Mouse (Mus musculus) liver, postnatal 0 days (tissue): ENCODE measurements at regions not wholly inside any gene's neighbourhood (a gene's known extent, or its start where the extent isn't known, plus 50 kb on each side); places are given as distances from the start of the nearest gene placed in this dataset.

Experiments
- ATAC-seq: fragments of 200-750 bp; cut with Nextera tagmentation; 2 replicates; pipeline ENCODE4 v1.8.0; 2017; ENCODE audit warnings: mild to moderate bottlenecking, moderate library complexity
- DNase-seq: peaks from one replicate; pipeline ENCODE4 v3.0.0-alpha.2; 2016
- H3K27ac ChIP-seq: fragments of 300-500 bp; sonication (generic); 2 replicates; pipeline ENCODE4 v1.5.1; 2014; ENCODE audit warnings: antibody characterized with exemption, moderate library complexity, mild to moderate bottlenecking, low read depth
- H3K27me3 ChIP-seq: fragments of 300-500 bp; sonication (generic); 2 replicates; pipeline ENCODE4 v1.6.1; 2014; ENCODE audit warnings: low read length, control low read depth, mixed read lengths; ENCODE audit not compliant: insufficient read depth
- H3K36me3 ChIP-seq: fragments of 300-500 bp; sonication (generic); replicated peaks from 2 replicates; pipeline ENCODE4 v1.6.1; 2014; ENCODE audit warnings: mild to moderate bottlenecking, control low read depth, low read length, moderate library complexity, mixed read lengths; ENCODE audit not compliant: insufficient read depth
- H3K4me1 ChIP-seq: fragments of 300-500 bp; sonication (generic); 2 replicates; pipeline ENCODE4 v1.6.1; 2014; ENCODE audit warnings: antibody characterized with exemption, mild to moderate bottlenecking, control low read depth; ENCODE audit not compliant: insufficient read depth
- H3K4me2 ChIP-seq: fragments of 300-500 bp; sonication (generic); 2 replicates; pipeline ENCODE4 v1.6.1; 2014; ENCODE audit warnings: low read depth, mild to moderate bottlenecking, low read length, moderate library complexity, mixed read lengths
- H3K4me3 ChIP-seq: fragments of 300-500 bp; sonication (generic); 2 replicates; pipeline ENCODE4 v1.5.1; 2014; ENCODE audit warnings: low read depth, low read length
- H3K9ac ChIP-seq: fragments of 300-500 bp; sonication (generic); replicated peaks from 2 replicates; pipeline ENCODE4 v1.6.1; 2014; ENCODE audit warnings: mild to moderate bottlenecking, moderate library complexity
- H3K9me3 ChIP-seq: fragments of 300-500 bp; sonication (generic); 2 replicates; pipeline ENCODE4 v1.6.1; 2016; ENCODE audit warnings: mild to moderate bottlenecking, control low read depth, low read length, mixed read lengths
- CTCF ChIP-seq: sonication (generic); IDR thresholded peaks from 2 replicates; pipeline ENCODE4 v1.5.1; 2016; ENCODE audit warnings: antibody characterized with exemption, low read depth
- EP300 ChIP-seq: IDR thresholded peaks from 2 replicates; pipeline ENCODE4 v1.6.1; 2016; ENCODE audit warnings: antibody characterized with exemption, low read depth, mild to moderate bottlenecking
- WGBS: fragments of 180-500 bp; shearing (Covaris S2); extraction: QIAGEN DNeasy Blood & Tissue Kit; methylation state at CpG from one replicate; pipeline ENCODE4 v1.1.7; 2014; ENCODE audit not compliant: insufficient replicate concordance; 5-methylcytosine and 5-hydroxymethylcytosine counted together

GRCm38 (mm10) chr2:59420496-59420895, 64.0 kb upstream of the Dapl1 start:
- H3K4me3 ChIP-seq = no peak overlapping the region
- ATAC-seq = no peak
- no peaks in the 10 kb centered on the region for H3K9me3 ChIP-seq
- WGBS = 51% methylated on average over 5 of the region's 5 CpGs
- no peaks in the 10 kb centered on the region for H3K36me3 ChIP-seq
- no peak overlapping the region for H3K27ac ChIP-seq
- H3K4me1 ChIP-seq = no peaks in the 10 kb centered on the region
- H3K4me2 ChIP-seq = no peak overlapping the region
- TF ChIP-seq CTCF (no peak), EP300 (no peak)
- no peak for DNase-seq
- H3K9ac ChIP-seq = no peak overlapping the region
- H3K27me3 ChIP-seq = no peaks in the 10 kb centered on the region

GRCm38 (mm10) chr2:59422291-59423242, 61.9 kb upstream of the Dapl1 start:
- H3K9me3 ChIP-seq = no peaks in the 10 kb centered on the region
- ATAC-seq (no peak), DNase-seq (no peak)
- H3K4me2 ChIP-seq = no peak overlapping the region
- H3K27ac ChIP-seq = no peak overlapping the region
- no peaks in the 10 kb centered on the region for H3K27me3 ChIP-seq
- no peak for TF ChIP-seq EP300
- H3K4me1 ChIP-seq = no peaks in the 10 kb centered on the region
- H3K4me3 ChIP-seq = no peak overlapping the region
- WGBS = 78% methylated on average over 10 of the region's 10 CpGs
- H3K36me3 ChIP-seq = no peaks in the 10 kb centered on the region
- no peak overlapping the region for H3K9ac ChIP-seq

- H3K4me1 ChIP-seq = no peaks in the 10 kb centered on the region
- no peaks in the 10 kb centered on the region for H3K27me3 ChIP-seq
- DNase-seq = no peak
- ATAC-seq = no peak
- no peaks in the 10 kb centered on the region for H3K36me3 ChIP-seq
- no peak for TF ChIP-seq EP300
- no peak for TF ChIP-seq CTCF
- no peaks in the 10 kb centered on the region for H3K9me3 ChIP-seq
- H3K4me2 ChIP-seq = no peak overlapping the region
- H3K4me3 ChIP-seq = no peak overlapping the region
- 31% methylated on average over 2 of the region's 2 CpGs for WGBS
- H3K9ac ChIP-seq = no peak overlapping the region
- no peak overlapping the region for H3K27ac ChIP-seq
Observed at GRCm38 (mm10) chr2:59424205-59424604, 60.2 kb upstream of the Dapl1 start.

DNA sequence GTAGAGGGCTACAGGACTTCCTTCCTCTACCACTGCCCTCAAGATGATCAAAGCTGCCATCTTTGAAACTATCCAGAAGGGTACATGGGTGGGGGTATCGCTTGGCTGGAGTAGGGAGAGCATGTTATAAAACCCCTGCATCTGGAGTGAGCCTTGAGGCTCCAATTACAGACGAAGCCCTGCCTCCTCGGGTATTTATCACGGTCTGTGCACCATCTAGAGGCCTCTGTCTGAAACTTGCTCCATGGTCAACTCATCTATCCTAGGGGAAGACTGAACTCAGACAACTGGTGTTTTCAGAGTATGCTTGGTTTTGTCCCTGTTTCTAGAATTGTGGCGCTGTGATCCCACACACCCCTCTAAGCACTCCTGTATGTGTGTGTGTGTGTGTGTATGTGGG, 59.7 kb upstream of the Dapl1 start:
- 59% methylated on average over 5 of the region's 5 CpGs for WGBS
- no peak for ATAC-seq
- H3K4me2 ChIP-seq = no peak overlapping the region
- H3K4me1 ChIP-seq = no peaks in the 10 kb centered on the region
- TF ChIP-seq EP300 (no peak), CTCF (peak; percentile 47)
- no peak overlapping the region for H3K4me3 ChIP-seq
- no peaks in the 10 kb centered on the region for H3K27me3 ChIP-seq
- H3K9ac ChIP-seq = no peak overlapping the region
- no peak overlapping the region for H3K27ac ChIP-seq
- H3K36me3 ChIP-seq = no peaks in the 10 kb centered on the region
- DNase-seq = no peak
- no peaks in the 10 kb centered on the region for H3K9me3 ChIP-seq

DNA sequence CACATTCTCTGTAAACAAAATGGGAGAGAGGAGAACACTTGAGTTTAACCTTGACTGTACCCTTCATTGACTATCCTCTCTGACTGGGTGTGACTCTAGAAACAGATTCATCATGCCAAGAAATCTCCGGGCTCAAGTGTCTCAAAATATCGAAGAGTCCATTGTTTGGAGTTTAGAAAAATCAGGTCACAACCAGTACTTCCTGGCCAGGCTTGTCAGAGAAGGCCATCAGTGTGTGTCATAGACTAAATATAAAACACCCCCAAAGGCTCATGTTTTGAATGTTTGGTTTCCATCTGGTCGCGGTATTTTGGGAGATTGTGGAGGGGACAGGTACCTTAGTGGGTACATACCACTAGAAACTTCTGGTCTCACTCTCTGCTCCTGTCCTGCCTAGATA, 58.6 kb upstream of the Dapl1 start:
- Histone ChIP-seq H3K36me3 (no peaks in the 10 kb centered on the region), H3K4me3 (no peak overlapping the region), H3K9me3 (no peaks in the 10 kb centered on the region), H3K4me2 (no peak overlapping the region), H3K27me3 (no peaks in the 10 kb centered on the region), H3K9ac (no peak overlapping the region), H3K27ac (no peak overlapping the region), H3K4me1 (no peaks in the 10 kb centered on the region)
- no peak for DNase-seq
- TF ChIP-seq CTCF = no peak
- TF ChIP-seq EP300 = no peak
- no peak for ATAC-seq
- WGBS = 88% methylated on average over 4 of the region's 4 CpGs

DNA sequence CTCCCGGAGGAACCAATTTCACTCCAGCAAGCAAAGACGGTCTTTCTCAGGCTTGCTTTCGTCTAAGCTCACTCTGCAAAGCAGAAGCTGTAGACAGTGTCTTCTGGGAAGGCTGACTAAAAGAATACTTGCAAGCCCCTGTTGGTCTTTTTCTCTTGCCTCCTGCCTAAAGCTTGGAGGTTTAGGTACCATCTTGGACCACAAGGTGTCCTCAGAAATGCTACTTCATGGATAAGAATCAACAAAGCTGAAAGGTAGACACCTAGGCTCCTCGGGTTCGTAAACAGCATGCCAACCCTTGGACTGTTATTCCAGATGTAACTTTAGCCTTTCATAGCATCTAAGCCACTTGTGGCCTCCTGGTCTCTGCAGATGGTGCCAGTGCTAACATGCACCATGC, 53.0 kb upstream of the Dapl1 start:
- ATAC-seq = no peak

More for the DNA sequence above, 53.0 kb upstream of the Dapl1 start:
- TF ChIP-seq EP300 (no peak), CTCF (no peak)
- WGBS = 82% methylated on average over 5 of the region's 5 CpGs
- no peak for DNase-seq
- H3K27ac ChIP-seq = no peak overlapping the region
- no peaks in the 10 kb centered on the region for H3K27me3 ChIP-seq
- no peaks in the 10 kb centered on the region for H3K9me3 ChIP-seq
- no peak overlapping the region for H3K4me2 ChIP-seq
- no peak overlapping the region for H3K9ac ChIP-seq
- no peaks in the 10 kb centered on the region for H3K36me3 ChIP-seq
- no peaks in the 10 kb centered on the region for H3K4me1 ChIP-seq
- H3K4me3 ChIP-seq = no peak overlapping the region
